Mouse (Mus musculus): ENCODE data around the gene Fbln5. TPM values are rescaled to one million over a fixed set of nuclear protein-coding genes. Genes with fewer than 3 reads are reported as not detected.

The Fbln5 gene
- polyA plus RNA-seq, 1 experiment, result 9.2 TPM

DNA sequence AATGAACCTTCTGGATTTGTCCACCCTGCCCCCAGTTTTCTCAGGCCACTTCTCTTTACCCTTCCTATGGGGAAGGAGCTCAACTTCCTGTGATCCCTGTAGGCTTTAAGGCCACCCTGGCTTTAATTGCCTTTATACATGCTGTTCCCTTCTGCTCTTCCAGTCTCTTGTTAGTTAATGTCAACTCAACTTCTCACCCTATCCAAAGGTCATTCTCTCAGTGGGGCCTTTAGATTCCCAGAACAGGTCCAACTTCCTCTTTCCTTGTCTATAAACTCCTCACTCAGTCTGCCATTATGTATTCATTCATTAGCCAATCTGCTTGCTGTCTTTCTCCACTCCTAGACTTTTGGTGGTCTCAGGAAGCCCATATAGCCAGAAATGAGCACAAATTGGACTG lies 60.2 kb downstream of the Fbln5 start:
- TF ChIP-seq POLR2A (IDR thresholded peaks at IDR 0.05; ENCODE audit: borderline replicate concordance, extremely low read depth, insufficient read depth, insufficient read length, poor library complexity, severe bottlenecking) (no peak), CTCF (IDR thresholded peaks at IDR 0.05; ENCODE audit: borderline replicate concordance, extremely low read depth, insufficient read depth, insufficient read length) (no peak)
- no peak for DNase-seq (ENCODE audit: low read depth)

DNA sequence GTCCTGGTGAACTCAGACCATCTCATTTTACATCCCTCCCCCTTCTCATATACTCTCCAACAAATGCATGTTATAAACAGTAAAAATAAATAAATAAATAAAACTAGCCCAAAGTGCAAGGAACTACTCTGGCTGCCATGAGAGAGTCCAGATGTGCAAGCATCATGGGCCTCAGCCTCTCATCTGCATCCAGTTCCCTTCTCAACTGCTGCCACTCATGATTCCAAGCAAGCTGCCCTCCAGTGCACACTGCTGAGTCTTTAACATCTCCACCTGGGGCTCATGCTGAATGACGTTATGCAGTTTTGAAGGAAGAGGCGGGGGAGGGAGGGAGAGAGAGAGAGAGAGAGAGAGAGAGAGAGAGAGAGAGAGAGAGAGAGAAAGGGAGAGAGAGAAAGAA lies 76.5 kb downstream of the Fbln5 start:
- TF ChIP-seq POLR2A (IDR thresholded peaks at IDR 0.05; ENCODE audit: borderline replicate concordance, extremely low read depth, insufficient read depth, insufficient read length, poor library complexity, severe bottlenecking) (no peak), CTCF (IDR thresholded peaks at IDR 0.05; ENCODE audit: borderline replicate concordance, extremely low read depth, insufficient read depth, insufficient read length) (no peak)

DNA sequence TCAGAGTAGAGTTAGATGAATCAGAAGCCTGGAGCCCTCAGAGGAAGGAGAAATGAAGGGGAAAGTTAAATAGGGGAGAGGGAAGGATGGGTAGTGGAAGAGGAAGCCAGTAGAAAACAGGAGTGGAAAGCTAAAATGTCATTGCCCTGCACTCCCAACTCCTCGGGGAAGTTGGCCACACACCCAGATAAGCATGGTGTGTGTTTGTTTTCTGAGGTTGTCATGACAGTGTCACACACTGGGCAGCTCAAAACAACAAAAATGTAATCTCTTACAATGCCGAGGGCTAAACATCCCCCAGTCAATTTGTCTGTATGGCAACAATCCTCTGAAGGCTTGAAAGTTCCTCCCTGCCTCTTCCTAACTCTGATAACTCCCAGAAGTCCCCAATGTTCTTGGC lies 78.4 kb downstream of the Fbln5 start:
- no peak for DNase-seq (ENCODE audit: low read depth)
- TF ChIP-seq POLR2A (IDR thresholded peaks at IDR 0.05; ENCODE audit: borderline replicate concordance, extremely low read depth, insufficient read depth, insufficient read length, poor library complexity, severe bottlenecking) (no peak), CTCF (IDR thresholded peaks at IDR 0.05; ENCODE audit: borderline replicate concordance, extremely low read depth, insufficient read depth, insufficient read length) (no peak)

More for the DNA sequence above, 76.5 kb downstream of the Fbln5 start:
- DNase-seq (ENCODE audit: low read depth), result no peak

DNA sequence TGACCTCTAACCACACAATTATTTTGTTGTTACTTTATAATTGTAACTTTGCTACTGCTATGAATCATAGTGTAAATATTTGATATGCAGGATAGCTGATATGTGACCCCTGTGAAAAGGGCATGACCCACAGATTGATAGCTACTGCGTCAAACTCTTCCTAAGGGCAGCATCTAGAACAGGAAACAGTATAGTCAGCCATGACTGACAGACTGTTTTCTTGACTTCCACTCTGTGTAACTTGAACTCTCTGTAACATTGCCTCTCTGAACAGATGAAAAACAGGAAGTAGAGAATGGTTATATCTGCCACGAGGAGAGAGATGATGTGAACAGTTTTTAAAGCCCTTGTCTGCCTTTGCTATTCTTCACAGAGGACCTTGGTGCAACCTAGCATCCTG lies 78.8 kb downstream of the Fbln5 start:
- no peak for TF ChIP-seq POLR2A (IDR thresholded peaks at IDR 0.05; ENCODE audit: borderline replicate concordance, extremely low read depth, insufficient read depth, insufficient read length, poor library complexity, severe bottlenecking)
- no peak for DNase-seq (ENCODE audit: low read depth)

DNA sequence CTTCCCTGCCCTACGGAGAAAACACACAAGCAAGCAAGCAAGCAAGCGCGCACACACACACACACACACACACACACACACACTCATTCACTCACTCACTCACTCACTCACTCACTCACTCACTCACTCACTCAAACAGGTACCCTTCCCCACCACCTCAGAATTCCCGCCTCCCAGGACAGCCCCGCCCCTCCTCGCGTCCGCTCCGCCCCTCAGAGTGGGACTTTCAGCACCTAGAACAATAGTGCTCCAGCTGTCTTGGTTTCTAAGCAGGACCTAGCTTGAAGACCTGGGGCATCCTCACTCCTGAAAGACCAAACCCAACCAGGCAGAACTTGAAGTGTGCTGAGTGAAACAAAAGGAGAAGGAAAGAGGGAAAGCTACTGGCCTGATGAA lies 100.1 kb downstream of the Fbln5 start:
- TF ChIP-seq POLR2A (IDR thresholded peaks at IDR 0.05; ENCODE audit: borderline replicate concordance, extremely low read depth, insufficient read depth, insufficient read length, poor library complexity, severe bottlenecking) (no peak), CTCF (IDR thresholded peaks at IDR 0.05; ENCODE audit: borderline replicate concordance, extremely low read depth, insufficient read depth, insufficient read length) (no peak)
- DNase-seq (ENCODE audit: low read depth), result peak; percentile 33

DNA sequence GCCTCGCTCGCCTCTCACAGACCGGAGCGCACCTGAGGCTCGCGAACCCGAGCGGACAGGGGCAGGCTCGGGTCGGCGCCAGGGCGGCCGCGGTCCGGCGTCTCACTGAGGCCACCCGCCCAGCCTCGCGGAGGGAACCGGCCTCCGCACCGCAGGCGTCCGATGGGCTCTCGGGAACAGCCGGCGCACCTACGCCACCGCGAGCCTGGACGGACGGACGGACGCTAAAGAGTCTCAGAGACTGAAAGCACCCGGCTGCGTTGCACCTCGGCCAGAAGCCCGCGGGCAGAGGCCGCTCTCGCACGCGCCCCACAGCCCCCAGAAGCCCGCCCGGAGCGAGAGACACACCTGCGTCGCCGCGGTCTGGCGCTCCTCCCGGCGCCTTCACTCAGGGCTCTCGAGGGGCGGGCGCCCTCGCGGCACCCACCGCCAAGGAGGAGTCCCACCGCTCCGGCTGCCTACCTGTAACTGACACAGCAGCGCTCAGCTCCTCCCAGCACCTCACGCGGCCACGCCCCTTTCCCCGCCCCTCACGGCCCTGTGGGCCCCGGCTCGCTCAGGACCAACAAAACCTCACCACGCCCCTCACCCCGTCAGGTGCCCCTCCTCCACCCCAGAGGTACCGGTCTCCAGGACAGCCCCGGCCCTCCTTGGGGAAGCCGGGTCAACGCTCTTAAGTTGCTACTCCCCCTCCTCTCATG lies 100.7 kb downstream of the Fbln5 start, which contains the start of gene Tc2n:
Tc2n (minus strand) TSS at position 470 of the 701 bp plus-strand sequence.
- DNase-seq (ENCODE audit: low read depth), result peak; percentile 70
- TF ChIP-seq POLR2A (IDR thresholded peaks at IDR 0.05; ENCODE audit: borderline replicate concordance, extremely low read depth, insufficient read depth, insufficient read length, poor library complexity, severe bottlenecking) (no peak), CTCF (IDR thresholded peaks at IDR 0.05; ENCODE audit: borderline replicate concordance, extremely low read depth, insufficient read depth, insufficient read length) (no peak)

DNA sequence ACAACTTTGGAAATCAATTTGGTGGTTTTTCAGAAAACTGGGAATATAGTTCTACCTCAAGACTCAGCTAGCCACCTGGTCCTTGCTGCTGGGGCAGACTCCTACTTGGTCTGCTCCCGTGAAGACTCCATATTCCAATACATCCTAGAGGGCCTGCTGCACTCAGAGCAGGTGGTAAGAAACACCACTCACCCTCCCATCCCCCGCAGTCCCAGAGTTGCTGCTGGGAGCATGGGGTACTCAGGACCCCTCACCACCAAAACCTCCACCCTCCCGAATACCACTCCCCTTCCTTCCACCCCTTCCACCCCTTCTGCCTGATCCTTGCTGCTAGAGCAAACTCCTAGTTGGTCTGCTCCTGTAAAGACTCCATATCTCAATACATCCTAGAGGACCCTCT lies 119.7 kb downstream of the Fbln5 start:
- TF ChIP-seq POLR2A (IDR thresholded peaks at IDR 0.05; ENCODE audit: borderline replicate concordance, extremely low read depth, insufficient read depth, insufficient read length, poor library complexity, severe bottlenecking) (no peak), CTCF (IDR thresholded peaks at IDR 0.05; ENCODE audit: borderline replicate concordance, extremely low read depth, insufficient read depth, insufficient read length) (no peak)
- no peak for DNase-seq (ENCODE audit: low read depth)

Other genes with a start within 250 kb of the Fbln5 start
- 0.05 and 0.18 TPM in 2 replicates for gene Tc2n, start 100.5 kb downstream of the Fbln5 start, polyA plus RNA-seq (2012; rRNA removed)
- gene Trip11, start 94.2 kb upstream of the Fbln5 start, polyA plus RNA-seq (2012; rRNA removed), result 7.0 and 9.6 TPM in 2 replicates
- gene Atxn3, start 139.2 kb upstream of the Fbln5 start, polyA plus RNA-seq (2012; rRNA removed), result 13.9 and 15.5 TPM in 2 replicates
- 16.3 and 21.4 TPM in 2 replicates for gene Cpsf2, start 156.9 kb upstream of the Fbln5 start, polyA plus RNA-seq (2012; rRNA removed)

Measured in brain, embryonic 14.5 days (tissue).